Mouse (Mus musculus) stomach, embryonic 14.5 days (tissue): ENCODE measurements at regions not wholly inside any gene's neighbourhood (a gene's known extent, or its start where the extent isn't known, plus 50 kb on each side); places are given as distances from the start of the nearest gene placed in this dataset.

ENCODE experiments used
- ATAC-seq: fragments of 200-750 bp; cut with Nextera tagmentation; 2 replicates; pipeline ENCODE4 v1.8.0; 2017; ENCODE audit warnings: low read depth, moderate TSS enrichment; ENCODE audit not compliant: insufficient number of reproducible peaks, insufficient read depth, low FRiP score
- H3K27ac ChIP-seq: fragments of 300-500 bp; sonication (generic); 2 replicates; pipeline ENCODE4 v1.5.1; 2014; ENCODE audit warnings: mild to moderate bottlenecking, low read length, moderate library complexity, mixed read lengths
- H3K27me3 ChIP-seq: fragments of 300-500 bp; sonication (generic); 2 replicates; pipeline ENCODE4 v1.6.1; 2014; ENCODE audit warnings: low read length, control low read depth, mixed read lengths; ENCODE audit not compliant: control insufficient read depth, insufficient read depth
- H3K36me3 ChIP-seq: fragments of 300-500 bp; sonication (generic); 2 replicates; pipeline ENCODE4 v1.6.1; 2014; ENCODE audit warnings: mild to moderate bottlenecking, control low read depth, low read length, moderate library complexity, mixed read lengths; ENCODE audit not compliant: control insufficient read depth, insufficient read depth
- H3K4me1 ChIP-seq: fragments of 300-500 bp; sonication (generic); 2 replicates; pipeline ENCODE4 v1.6.1; 2014; ENCODE audit warnings: low read length, control low read depth, mixed read lengths; ENCODE audit not compliant: control insufficient read depth, insufficient read depth
- H3K4me2 ChIP-seq: fragments of 300-500 bp; sonication (generic); replicated peaks from 2 replicates; pipeline ENCODE4 v1.6.1; 2014; ENCODE audit warnings: low read depth, low read length, control low read depth
- H3K4me3 ChIP-seq: fragments of 300-500 bp; sonication (generic); 2 replicates; pipeline ENCODE4 v1.5.1; 2014; ENCODE audit warnings: low read depth, low read length, control low read depth
- H3K9ac ChIP-seq: fragments of 300-500 bp; sonication (generic); replicated peaks from 2 replicates; pipeline ENCODE4 v1.6.1; 2014; ENCODE audit warnings: low read depth, mild to moderate bottlenecking, control low read depth, low read length, moderate library complexity, mixed read lengths
- H3K9me3 ChIP-seq: fragments of 300-500 bp; sonication (generic); 2 replicates; pipeline ENCODE4 v1.6.1; 2016; ENCODE audit warnings: low read depth, low read length, control low read depth; ENCODE audit not compliant: control insufficient read depth
- whole genome bisulfite sequencing: fragments of 180-500 bp; shearing (Covaris S2); extraction: QIAGEN DNeasy Blood & Tissue Kit; methylation state at CpG from one replicate; pipeline ENCODE4 v1.1.7; 2014; 5-methylcytosine and 5-hydroxymethylcytosine counted together

GRCm38 (mm10) chr5:45256256-45256999, 193.6 kb downstream of the Qdpr start:
- H3K4me2 ChIP-seq, result no peak overlapping the region
- no peak for ATAC-seq
- H3K9me3 ChIP-seq, result no peaks in the 10 kb centered on the region
- H3K27me3 ChIP-seq, result no peaks in the 10 kb centered on the region
- no peak overlapping the region for H3K27ac ChIP-seq
- WGBS, result 27% methylated on average over 9 of the region's 9 CpGs
- no peak overlapping the region for H3K9ac ChIP-seq
- H3K4me1 ChIP-seq, result no peaks in the 10 kb centered on the region
- no peak overlapping the region for H3K4me3 ChIP-seq
- H3K36me3 ChIP-seq, result no peaks in the 10 kb centered on the region

- Histone ChIP-seq H3K27ac (no peak overlapping the region), H3K9ac (no peak overlapping the region), H3K4me3 (no peak overlapping the region), H3K4me1 (no peaks in the 10 kb centered on the region), H3K4me2 (no peak overlapping the region), H3K36me3 (no peaks in the 10 kb centered on the region), H3K27me3 (no peaks in the 10 kb centered on the region), H3K9me3 (no peaks in the 10 kb centered on the region)
- ATAC-seq, result no peak
- WGBS, result 78% methylated on average over 4 of the region's 4 CpGs
These were observed 218.2 kb downstream of the Qdpr start for GRCm38 (mm10) chr5:45231856-45232255.

GRCm38 (mm10) chr5:45230097-45230496, 219.9 kb downstream of the Qdpr start:
- Histone ChIP-seq H3K9me3 (no peaks in the 10 kb centered on the region), H3K27me3 (no peaks in the 10 kb centered on the region), H3K4me2 (no peak overlapping the region), H3K9ac (no peak overlapping the region), H3K36me3 (no peaks in the 10 kb centered on the region), H3K4me1 (no peaks in the 10 kb centered on the region), H3K4me3 (no peak overlapping the region), H3K27ac (no peak overlapping the region)
- ATAC-seq, result no peak
- WGBS, result 52% methylated on average over 1 of the region's 1 CpGs

- H3K36me3 ChIP-seq, result no peaks in the 10 kb centered on the region
These were observed 220.6 kb downstream of the Qdpr start for GRCm38 (mm10) chr5:45229477-45229876.

GRCm38 (mm10) chr5:45228226-45228927, 221.7 kb downstream of the Qdpr start:
- H3K4me2 ChIP-seq, result no peak overlapping the region
- no peaks in the 10 kb centered on the region for H3K27me3 ChIP-seq
- H3K9ac ChIP-seq, result no peak overlapping the region
- H3K4me1 ChIP-seq, result no peaks in the 10 kb centered on the region
- H3K4me3 ChIP-seq, result no peak overlapping the region
- no peak overlapping the region for H3K27ac ChIP-seq
- no peaks in the 10 kb centered on the region for H3K36me3 ChIP-seq
- 83% methylated on average over 6 of the region's 6 CpGs for WGBS
- ATAC-seq, result no peak
- H3K9me3 ChIP-seq, result no peaks in the 10 kb centered on the region

More at GRCm38 (mm10) chr5:45229477-45229876, 220.6 kb downstream of the Qdpr start:
- 74% methylated on average over 3 of the region's 3 CpGs for WGBS
- Histone ChIP-seq H3K27ac (no peak overlapping the region), H3K4me2 (no peak overlapping the region), H3K9me3 (no peaks in the 10 kb centered on the region), H3K9ac (no peak overlapping the region), H3K27me3 (no peaks in the 10 kb centered on the region), H3K4me1 (no peaks in the 10 kb centered on the region), H3K4me3 (no peak overlapping the region)
- no peak for ATAC-seq

- WGBS, result 58% methylated on average over 6 of the region's 6 CpGs
- H3K4me1 ChIP-seq, result no peaks in the 10 kb centered on the region
- H3K36me3 ChIP-seq, result no peaks in the 10 kb centered on the region
- no peak overlapping the region for H3K4me3 ChIP-seq
- no peaks in the 10 kb centered on the region for H3K9me3 ChIP-seq
- H3K27ac ChIP-seq, result no peak overlapping the region
- no peak for ATAC-seq
- no peak overlapping the region for H3K4me2 ChIP-seq
- no peaks in the 10 kb centered on the region for H3K27me3 ChIP-seq
- no peak overlapping the region for H3K9ac ChIP-seq
These were observed 229.6 kb downstream of the Qdpr start for GRCm38 (mm10) chr5:45220272-45220916.

GRCm38 (mm10) chr5:45219558-45219957, 230.5 kb downstream of the Qdpr start:
- Histone ChIP-seq H3K9ac (no peak overlapping the region), H3K27ac (no peak overlapping the region), H3K9me3 (no peaks in the 10 kb centered on the region), H3K4me1 (no peaks in the 10 kb centered on the region), H3K4me2 (no peak overlapping the region), H3K27me3 (no peaks in the 10 kb centered on the region), H3K36me3 (no peaks in the 10 kb centered on the region), H3K4me3 (no peak overlapping the region)
- no peak for ATAC-seq
- 55% methylated on average over 1 of the region's 1 CpGs for WGBS

GRCm38 (mm10) chr5:45219101-45219500, 230.9 kb downstream of the Qdpr start:
- 70% methylated on average over 3 of the region's 3 CpGs for WGBS
- Histone ChIP-seq H3K4me1 (no peaks in the 10 kb centered on the region), H3K4me3 (no peak overlapping the region), H3K9ac (no peak overlapping the region), H3K27ac (no peak overlapping the region), H3K9me3 (no peaks in the 10 kb centered on the region), H3K27me3 (no peaks in the 10 kb centered on the region), H3K4me2 (no peak overlapping the region), H3K36me3 (no peaks in the 10 kb centered on the region)
- no peak for ATAC-seq
